Mouse (Mus musculus) liver, adult 2 months (tissue): Measurements from ENCODE around the gene Otog. TPM values are rescaled to one million over a fixed set of nuclear protein-coding genes. Genes with fewer than 3 reads are reported as not detected.

Source experiments
- DNase-seq: peaks from one replicate; pipeline ENCODE4 v3.0.0-alpha.2; 2011; ENCODE audit warnings: low read depth, low spot score; ENCODE audit errors: extremely low read depth
- H3K27ac ChIP-seq: fragments of 200-500 bp; replicated peaks from 2 replicates; pipeline ENCODE4 v1.5.1; 2012; ENCODE audit warnings: low read depth, mild to moderate bottlenecking, control low read depth, inconsistent platforms, low read length; ENCODE audit not compliant: insufficient read depth
- H3K27me3 ChIP-seq: fragments of 200-500 bp; 2 replicates; pipeline ENCODE4 v1.6.1; 2012; ENCODE audit warnings: mild to moderate bottlenecking, moderate library complexity, low read length, inconsistent platforms; ENCODE audit not compliant: control insufficient read depth, insufficient read depth
- H3K36me3 ChIP-seq: fragments of 200-500 bp; 2 replicates; pipeline ENCODE4 v1.6.1; 2012; ENCODE audit warnings: low read length, inconsistent platforms; ENCODE audit not compliant: control insufficient read depth, insufficient read depth
- H3K4me1 ChIP-seq: fragments of 200-500 bp; 2 replicates; pipeline ENCODE4 v1.6.1; 2011; ENCODE audit warnings: low read length; ENCODE audit not compliant: control insufficient read depth, insufficient read depth
- H3K4me3 ChIP-seq: fragments of 200-500 bp; 2 replicates; pipeline ENCODE4 v1.5.1; 2011; ENCODE audit warnings: low read depth, mild to moderate bottlenecking, control low read depth, low read length, moderate library complexity; ENCODE audit not compliant: insufficient read depth
- H3K79me2 ChIP-seq: fragments of 200-500 bp; 2 replicates; pipeline ENCODE4 v1.6.1; 2012; ENCODE audit warnings: inconsistent platforms, mild to moderate bottlenecking, low read length, moderate library complexity; ENCODE audit not compliant: control insufficient read depth, insufficient read depth
- H3K9ac ChIP-seq: fragments of 200-500 bp; 2 replicates; pipeline ENCODE4 v1.6.1; 2012; ENCODE audit warnings: low read depth, mild to moderate bottlenecking, control low read depth, inconsistent platforms, low read length
- CTCF ChIP-seq: fragments of 200-500 bp; IDR thresholded peaks from 2 replicates; pipeline ENCODE4 v1.5.1; 2011; ENCODE audit warnings: low read depth, low read length, control low read depth
- POLR2A ChIP-seq: fragments of 200-500 bp; IDR thresholded peaks from 2 replicates; pipeline ENCODE4 v1.6.1; 2011; ENCODE audit warnings: low read length, control low read depth; ENCODE audit not compliant: insufficient read depth; ENCODE audit errors: extremely low read depth
- whole genome bisulfite sequencing: fragments of 180-500 bp; shearing (Covaris S2); methylation state at CpG from one replicate; pipeline ENCODE4 v1.1.7; 2018; 5-methylcytosine and 5-hydroxymethylcytosine counted together
- polyA plus RNA-seq: library from polyadenylated mRNA; depleted of rRNA; stranded (reverse); fragments of >200 nt; gene quantifications from 2 replicates; pipeline ENCODE4 v1.2.3, GENCODE M21; 2012; rRNA removed
- total RNA-seq: library from RNA; depleted of rRNA; stranded (reverse); fragments of >200 nt; gene quantifications from 2 replicates; pipeline ENCODE4 v1.2.3, GENCODE M21; 2014; rRNA removed

The Otog gene
- total and polyA plus RNA-seq, 2 experiments, result not detected

DNA sequence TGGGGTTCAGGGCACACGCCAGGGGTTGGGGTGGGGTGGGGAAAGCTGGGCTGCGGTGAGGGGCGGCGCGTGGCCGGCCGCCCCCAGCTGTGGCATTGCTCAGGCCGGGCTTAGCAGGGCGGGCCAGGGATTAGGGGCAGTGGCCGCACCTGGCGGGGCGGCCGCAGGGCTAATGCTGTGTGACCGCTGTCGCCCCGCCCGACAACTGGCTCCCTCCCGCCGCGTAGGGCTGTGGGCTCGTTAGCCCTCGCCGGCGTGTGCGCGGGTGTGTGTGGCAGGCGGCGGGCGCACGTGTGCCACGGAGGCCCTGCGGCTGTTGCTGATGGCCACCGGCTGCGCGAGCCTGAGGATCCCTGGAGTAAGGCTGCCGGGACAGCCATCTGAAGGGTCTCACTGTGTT lies 108.0 kb downstream of the Otog start:
- no peak for DNase-seq
- TF ChIP-seq POLR2A (no peak), CTCF (no peak)
- H3K79me2 ChIP-seq, result no peaks in the 10 kb centered on the region
- no peaks in the 10 kb centered on the region for H3K36me3 ChIP-seq
- H3K4me1 ChIP-seq, result no peaks in the 10 kb centered on the region
- WGBS, result 10% methylated on average over 36 of the region's 36 CpGs
- no peak overlapping the region for H3K4me3 ChIP-seq
- no peak overlapping the region for H3K9ac ChIP-seq
- H3K27ac ChIP-seq, result no peak overlapping the region
- H3K27me3 ChIP-seq, result peaks cover 3% of the 10 kb centered on the region; the same call in 1 of the 2 replicates

DNA sequence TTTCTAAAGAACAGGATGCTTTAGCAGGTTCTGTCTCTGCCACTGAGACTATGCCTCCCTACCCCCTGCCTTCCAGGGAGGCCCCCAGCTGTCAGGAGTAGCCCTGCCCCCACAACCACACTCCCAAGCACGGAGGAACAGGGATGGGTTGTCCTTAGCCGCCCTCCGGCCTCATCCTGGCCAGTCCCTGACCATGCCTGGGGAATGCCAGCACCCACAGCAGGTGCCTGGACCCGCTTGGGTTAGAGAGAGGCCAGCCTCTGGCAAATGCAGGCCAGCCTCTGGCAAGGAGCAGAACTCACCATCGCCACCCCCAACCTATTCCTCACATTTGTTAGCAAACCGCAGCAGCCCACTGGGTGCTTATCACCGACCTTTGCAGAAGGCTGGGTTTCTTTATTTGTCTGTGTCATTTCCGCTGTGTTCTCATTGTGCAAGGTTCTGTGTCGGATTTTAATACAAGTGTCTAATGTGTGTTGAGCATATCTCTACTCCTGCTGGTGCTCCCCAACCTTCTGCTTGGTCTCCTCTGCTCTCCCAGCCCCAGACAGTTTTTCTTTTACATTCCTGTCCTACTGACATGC lies 109.4 kb downstream of the Otog start:
- Histone ChIP-seq H3K4me1 (no peaks in the 10 kb centered on the region), H3K79me2 (no peaks in the 10 kb centered on the region), H3K4me3 (no peak overlapping the region), H3K27ac (no peak overlapping the region), H3K27me3 (peaks cover 3% of the 10 kb centered on the region; the same call in 1 of the 2 replicates), H3K36me3 (no peaks in the 10 kb centered on the region), H3K9ac (no peak overlapping the region)
- WGBS, result 40% methylated on average over 9 of the region's 9 CpGs
- DNase-seq, result no peak
- TF ChIP-seq CTCF (no peak), POLR2A (no peak)

DNA sequence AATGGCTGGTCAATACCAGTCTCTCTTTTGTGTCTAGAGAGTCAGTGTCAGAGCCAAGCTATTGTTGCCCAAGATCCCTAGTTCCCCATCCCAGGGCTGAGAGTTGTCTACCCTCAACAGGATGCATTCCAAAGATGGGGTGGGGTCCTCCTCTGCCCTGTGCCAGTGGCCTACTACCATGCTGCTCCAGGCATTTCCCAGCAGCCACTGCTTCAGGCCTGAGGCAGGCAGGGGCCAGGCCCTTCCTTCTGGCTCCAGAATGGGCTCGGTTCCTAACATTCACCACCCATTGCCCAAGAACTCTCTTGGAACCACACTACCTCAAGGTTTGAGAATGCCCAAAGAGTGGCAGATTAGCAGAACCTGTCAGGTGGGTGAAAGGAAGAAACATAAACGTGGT lies 112.0 kb downstream of the Otog start:
- H3K36me3 ChIP-seq, result no peaks in the 10 kb centered on the region
- TF ChIP-seq CTCF, result no peak
- TF ChIP-seq POLR2A, result no peak
- DNase-seq, result no peak
- H3K79me2 ChIP-seq, result no peaks in the 10 kb centered on the region
- no peak overlapping the region for H3K9ac ChIP-seq
- H3K4me1 ChIP-seq, result no peaks in the 10 kb centered on the region
- H3K27ac ChIP-seq, result no peak overlapping the region
- H3K4me3 ChIP-seq, result no peak overlapping the region
- peaks cover 3% of the 10 kb centered on the region; the same call in 1 of the 2 replicates for H3K27me3 ChIP-seq
- WGBS, result 62% methylated on average over 2 of the region's 2 CpGs

DNA sequence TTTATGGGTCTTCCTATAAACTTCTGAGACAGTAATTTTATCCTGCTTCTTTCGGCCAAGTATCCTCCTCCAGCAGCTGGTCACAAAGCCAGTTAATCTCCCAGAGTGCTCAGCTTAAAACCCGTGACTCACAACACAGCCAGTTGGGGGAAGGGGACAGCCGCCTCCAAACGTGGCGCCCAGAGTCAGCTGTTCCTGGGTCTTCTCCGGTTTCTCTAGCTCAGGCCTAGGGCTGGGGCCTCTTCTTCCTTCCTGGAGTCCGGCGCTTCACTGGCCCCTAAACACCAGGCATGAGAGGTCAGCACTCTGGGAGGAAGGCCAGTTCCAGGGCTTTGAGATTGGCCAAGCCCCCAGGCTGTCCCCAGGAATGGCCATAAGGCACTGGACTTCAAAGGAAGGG lies 112.4 kb downstream of the Otog start:
- Histone ChIP-seq H3K27me3 (peaks cover 3% of the 10 kb centered on the region; the same call in 1 of the 2 replicates), H3K79me2 (no peaks in the 10 kb centered on the region), H3K36me3 (no peaks in the 10 kb centered on the region), H3K27ac (no peak overlapping the region), H3K4me3 (no peak overlapping the region), H3K9ac (no peak overlapping the region), H3K4me1 (no peaks in the 10 kb centered on the region)
- DNase-seq, result no peak
- 63% methylated on average over 8 of the region's 8 CpGs for WGBS
- TF ChIP-seq CTCF (no peak), POLR2A (no peak)

DNA sequence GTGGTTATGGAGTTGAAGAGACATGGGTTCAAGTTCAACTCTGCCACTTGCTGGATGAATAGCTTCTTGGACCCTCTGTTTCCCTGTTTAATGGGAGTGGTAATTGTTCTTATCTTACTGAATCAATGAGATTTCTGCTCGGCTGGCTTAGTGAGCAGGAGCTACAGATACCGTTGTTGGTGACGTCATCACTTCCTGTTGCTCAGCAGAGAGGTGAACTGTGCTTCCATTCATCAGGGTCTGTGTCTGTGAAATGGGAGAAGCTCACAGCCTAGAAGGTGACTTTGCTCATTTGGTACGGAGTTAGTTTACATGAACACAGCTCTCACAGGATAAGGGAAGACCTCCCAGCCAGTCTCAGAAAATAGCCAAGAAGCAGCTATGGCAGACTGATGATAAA lies 113.1 kb downstream of the Otog start:
- H3K36me3 ChIP-seq, result no peaks in the 10 kb centered on the region
- H3K9ac ChIP-seq, result no peak overlapping the region
- WGBS, result 51% methylated on average over 4 of the region's 4 CpGs
- no peak overlapping the region for H3K4me3 ChIP-seq
- DNase-seq, result no peak
- H3K79me2 ChIP-seq, result no peaks in the 10 kb centered on the region
- H3K27ac ChIP-seq, result no peak overlapping the region
- peaks cover 1% of the 10 kb centered on the region; the same call in 1 of the 2 replicates for H3K27me3 ChIP-seq
- H3K4me1 ChIP-seq, result no peaks in the 10 kb centered on the region
- TF ChIP-seq CTCF (no peak), POLR2A (no peak)

Other genes starting within 250 kb of the Otog start
- gene Abcc6, start 210.7 kb upstream of the Otog start, total RNA-seq, result 86.3 and 116 TPM in 2 replicates
- gene Abcc6, start 210.7 kb upstream of the Otog start, polyA plus RNA-seq, result 120 and 192 TPM in 2 replicates
- 15.3 and 21.7 TPM in 2 replicates for gene Nomo1, start 207.3 kb upstream of the Otog start, total RNA-seq
- gene Nomo1, start 207.3 kb upstream of the Otog start, polyA plus RNA-seq, result 16.9 and 19.7 TPM in 2 replicates
- not detected in 2 replicates for gene Kcnj11, start 140.2 kb upstream of the Otog start, total RNA-seq
- gene Kcnj11, start 140.2 kb upstream of the Otog start, polyA plus RNA-seq, result not detected in 2 replicates
- gene Abcc8, start 61.0 kb upstream of the Otog start, total RNA-seq, result not detected in 2 replicates
- gene Abcc8, start 61.0 kb upstream of the Otog start, polyA plus RNA-seq, result not detected in 2 replicates
- not detected in 2 replicates for gene Ush1c, start 2.5 kb upstream of the Otog start, total RNA-seq
- not detected in 2 replicates for gene Ush1c, start 2.5 kb upstream of the Otog start, polyA plus RNA-seq
- not detected in 2 replicates for gene Myod1, start 135.5 kb downstream of the Otog start, total RNA-seq
- gene Myod1, start 135.5 kb downstream of the Otog start, polyA plus RNA-seq, result not detected in 2 replicates
- gene Kcnc1, start 155.5 kb downstream of the Otog start, total RNA-seq, result under 0.01 and 0.07 TPM in 2 replicates
- gene Kcnc1, start 155.5 kb downstream of the Otog start, polyA plus RNA-seq, result not detected in 2 replicates